Mouse (Mus musculus) hindbrain, embryonic 14.5 days (tissue): ENCODE data around the gene Igf2bp1. TPM values are rescaled to one million over a fixed set of nuclear protein-coding genes. Genes with fewer than 3 reads are reported as not detected.

Source experiments
- ATAC-seq: fragments of 200-750 bp; cut with Nextera tagmentation; 2 replicates; pipeline ENCODE4 v1.8.0; 2017; ENCODE audit warnings: moderate number of reproducible peaks, mild to moderate bottlenecking, moderate TSS enrichment, moderate library complexity; ENCODE audit not compliant: low FRiP score
- DNase-seq: peaks from one replicate; pipeline ENCODE4 v3.0.0-alpha.2; 2015; ENCODE audit warnings: low spot score
- H3K27ac ChIP-seq: fragments of 300-500 bp; sonication (generic); 2 replicates; pipeline ENCODE4 v1.5.1; 2014; ENCODE audit warnings: mild to moderate bottlenecking, moderate library complexity
- H3K27me3 ChIP-seq: fragments of 300-500 bp; sonication (generic); 2 replicates; pipeline ENCODE4 v1.6.1; 2014; ENCODE audit warnings: mild to moderate bottlenecking, low read length, mixed read lengths; ENCODE audit not compliant: control insufficient read depth, insufficient read depth
- H3K36me3 ChIP-seq: fragments of 300-500 bp; sonication (generic); replicated peaks from 2 replicates; pipeline ENCODE4 v1.6.1; 2014; ENCODE audit not compliant: control insufficient read depth, insufficient read depth
- H3K4me1 ChIP-seq: fragments of 300-500 bp; sonication (generic); replicated peaks from 2 replicates; pipeline ENCODE4 v1.6.1; 2014; ENCODE audit warnings: antibody characterized with exemption, low read length, mixed read lengths; ENCODE audit not compliant: control insufficient read depth, insufficient read depth
- H3K4me2 ChIP-seq: fragments of 300-500 bp; sonication (generic); replicated peaks from 2 replicates; pipeline ENCODE4 v1.6.1; 2014; ENCODE audit warnings: mild to moderate bottlenecking, moderate library complexity
- H3K4me3 ChIP-seq: fragments of 300-500 bp; sonication (generic); replicated peaks from 2 replicates; pipeline ENCODE4 v1.5.1; 2014; ENCODE audit warnings: mild to moderate bottlenecking, low read length
- H3K9ac ChIP-seq: fragments of 300-500 bp; sonication (generic); 2 replicates; pipeline ENCODE4 v1.6.1; 2014
- H3K9me3 ChIP-seq: fragments of 300-500 bp; sonication (generic); 2 replicates; pipeline ENCODE4 v1.6.1; 2016; ENCODE audit warnings: low read length; ENCODE audit not compliant: control insufficient read depth
- WGBS: fragments of 180-500 bp; shearing (Covaris S2); extraction: QIAGEN DNeasy Blood & Tissue Kit; methylation state at CpG from one replicate; pipeline ENCODE4 v1.1.7; 2014; 5-methylcytosine and 5-hydroxymethylcytosine counted together
- polyA plus RNA-seq: library from polyadenylated mRNA; unstranded; fragments of >200 nt; fragmentation: Nextera tagmentation; extraction: Ambion mirVana; gene quantifications from 2 replicates; pipeline ENCODE4 v1.2.1, GENCODE M21; 2014

Gene Igf2bp1
- polyA plus RNA-seq, 1 experiment from 2014 or later: 7.0 TPM

GRCm38 (mm10) chr11:96037499-96037898, 31.8 kb upstream of the Igf2bp1 start:
- DNase-seq (no peak), ATAC-seq (no peak)
- no peak overlapping the region for H3K27ac ChIP-seq
- H3K27me3 ChIP-seq: no peaks in the 10 kb centered on the region
- no peak overlapping the region for H3K4me3 ChIP-seq
- 94% methylated on average over 5 of the region's 5 CpGs for WGBS
- no peaks in the 10 kb centered on the region for H3K9me3 ChIP-seq
- H3K9ac ChIP-seq: no peak overlapping the region
- no peak overlapping the region for H3K4me2 ChIP-seq
- H3K4me1 ChIP-seq: peaks cover 16% of the 10 kb centered on the region
- H3K36me3 ChIP-seq: peaks cover 34% of the 10 kb centered on the region

- H3K36me3 ChIP-seq: peaks cover 16% of the 10 kb centered on the region
- H3K4me3 ChIP-seq: peak overlapping the region; percentile 70
- DNase-seq (peak; percentile 35), ATAC-seq (no peak)
- peak overlapping the region; percentile 88 for H3K4me2 ChIP-seq
- whole genome bisulfite sequencing: 12% methylated on average over 6 of the region's 6 CpGs
- H3K27me3 ChIP-seq: no peaks in the 10 kb centered on the region
- peaks cover 16% of the 10 kb centered on the region for H3K4me1 ChIP-seq
- peak overlapping the region; percentile 33; the same call in 1 of the 2 replicates for H3K27ac ChIP-seq
- H3K9ac ChIP-seq: peak overlapping the region; percentile 67
- H3K9me3 ChIP-seq: no peaks in the 10 kb centered on the region
Measured at GRCm38 (mm10) chr11:96035133-96035532, 29.4 kb upstream of the Igf2bp1 start.

GRCm38 (mm10) chr11:96034596-96035052, 28.9 kb upstream of the Igf2bp1 start, which contains the start of gene Snf8:
Gene Snf8 (plus strand): TSS chr11:96034885.
- Histone ChIP-seq H3K4me3 (peak within 1 kb of the TSS; percentile 70), H3K27ac (peak within 1 kb of the TSS; percentile 44; the same call in 1 of the 2 replicates), H3K27me3 (no peaks in the 10 kb centered on the region), H3K4me2 (peak within 1 kb of the TSS; percentile 88), H3K36me3 (peaks cover 16% of the 10 kb centered on the region), H3K4me1 (peaks cover 16% of the 10 kb centered on the region), H3K9ac (peak within 1 kb of the TSS; percentile 67), H3K9me3 (no peaks in the 10 kb centered on the region)
- peak; percentile 98 for DNase-seq
- WGBS: under 1% methylated on average over 29 of the region's 29 CpGs
- ATAC-seq: peak; percentile 83

- DNase-seq (no peak), ATAC-seq (no peak)
- H3K27ac ChIP-seq: no peak overlapping the region
- no peaks in the 10 kb centered on the region for H3K9me3 ChIP-seq
- peaks cover 16% of the 10 kb centered on the region for H3K4me1 ChIP-seq
- no peaks in the 10 kb centered on the region for H3K27me3 ChIP-seq
- peaks cover 12% of the 10 kb centered on the region for H3K36me3 ChIP-seq
- WGBS: 49% methylated on average over 8 of the region's 8 CpGs
- H3K4me3 ChIP-seq: peak overlapping the region; percentile 70
- peak overlapping the region; percentile 88 for H3K4me2 ChIP-seq
- peak overlapping the region; percentile 67; the same call in 1 of the 2 replicates for H3K9ac ChIP-seq
Measured at GRCm38 (mm10) chr11:96034116-96034515, 28.4 kb upstream of the Igf2bp1 start.

- no peak overlapping the region for H3K4me3 ChIP-seq
- no peak overlapping the region for H3K4me2 ChIP-seq
- H3K4me1 ChIP-seq: peaks cover 16% of the 10 kb centered on the region
- no peak for ATAC-seq
- H3K9ac ChIP-seq: no peak overlapping the region
- H3K27me3 ChIP-seq: no peaks in the 10 kb centered on the region
- peaks cover 3% of the 10 kb centered on the region; the same call in 1 of the 2 replicates for H3K36me3 ChIP-seq
- 83% methylated on average over 2 of the region's 3 CpGs for WGBS
- DNase-seq: no peak
- H3K27ac ChIP-seq: no peak overlapping the region
- no peaks in the 10 kb centered on the region for H3K9me3 ChIP-seq
Measured at GRCm38 (mm10) chr11:96033264-96033663, 27.5 kb upstream of the Igf2bp1 start.

GRCm38 (mm10) chr11:96031701-96032100, 26.0 kb upstream of the Igf2bp1 start:
- ATAC-seq (no peak), DNase-seq (no peak)
- Histone ChIP-seq H3K4me1 (peaks cover 16% of the 10 kb centered on the region), H3K27ac (no peak overlapping the region), H3K9ac (no peak overlapping the region), H3K27me3 (no peaks in the 10 kb centered on the region), H3K4me3 (no peak overlapping the region), H3K36me3 (no peaks in the 10 kb centered on the region), H3K4me2 (no peak overlapping the region), H3K9me3 (no peaks in the 10 kb centered on the region)
- 79% methylated on average over 2 of the region's 2 CpGs for WGBS

GRCm38 (mm10) chr11:96030571-96030970, 24.8 kb upstream of the Igf2bp1 start:
- WGBS: 89% methylated on average over 3 of the region's 3 CpGs

GRCm38 (mm10) chr11:96028130-96028529, 22.4 kb upstream of the Igf2bp1 start:
- ATAC-seq: no peak
- Histone ChIP-seq H3K4me2 (no peak overlapping the region), H3K4me1 (no peaks in the 10 kb centered on the region), H3K27me3 (no peaks in the 10 kb centered on the region), H3K4me3 (no peak overlapping the region), H3K9ac (no peak overlapping the region), H3K9me3 (no peaks in the 10 kb centered on the region), H3K36me3 (no peaks in the 10 kb centered on the region), H3K27ac (no peak overlapping the region)
- 61% methylated on average over 5 of the region's 5 CpGs for WGBS
- no peak for DNase-seq

More at GRCm38 (mm10) chr11:96030571-96030970, 24.8 kb upstream of the Igf2bp1 start:
- no peaks in the 10 kb centered on the region for H3K9me3 ChIP-seq
- no peak overlapping the region for H3K4me3 ChIP-seq
- no peak overlapping the region for H3K9ac ChIP-seq
- H3K4me1 ChIP-seq: peaks cover 11% of the 10 kb centered on the region
- H3K36me3 ChIP-seq: no peaks in the 10 kb centered on the region
- no peak overlapping the region for H3K4me2 ChIP-seq
- no peak overlapping the region for H3K27ac ChIP-seq
- no peak for ATAC-seq
- no peak for DNase-seq
- H3K27me3 ChIP-seq: no peaks in the 10 kb centered on the region

- no peak overlapping the region for H3K9ac ChIP-seq
- no peak overlapping the region for H3K27ac ChIP-seq
- no peaks in the 10 kb centered on the region for H3K27me3 ChIP-seq
- ATAC-seq (no peak), DNase-seq (no peak)
- WGBS: 77% methylated on average over 4 of the region's 4 CpGs
- H3K4me1 ChIP-seq: no peaks in the 10 kb centered on the region
- no peaks in the 10 kb centered on the region for H3K36me3 ChIP-seq
- no peaks in the 10 kb centered on the region for H3K9me3 ChIP-seq
- no peak overlapping the region for H3K4me2 ChIP-seq
- no peak overlapping the region for H3K4me3 ChIP-seq
Measured at GRCm38 (mm10) chr11:96020622-96021021, 14.9 kb upstream of the Igf2bp1 start.

- Histone ChIP-seq H3K27me3 (no peaks in the 10 kb centered on the region), H3K36me3 (no peaks in the 10 kb centered on the region)
Measured at GRCm38 (mm10) chr11:96017941-96018351, 12.2 kb upstream of the Igf2bp1 start.

More at GRCm38 (mm10) chr11:96017941-96018351, 12.2 kb upstream of the Igf2bp1 start:
- Histone ChIP-seq H3K9ac (no peak overlapping the region), H3K4me1 (no peaks in the 10 kb centered on the region), H3K4me2 (no peak overlapping the region), H3K9me3 (no peaks in the 10 kb centered on the region), H3K27ac (no peak overlapping the region), H3K4me3 (no peak overlapping the region)
- 16% methylated on average over 9 of the region's 9 CpGs for WGBS
- ATAC-seq: no peak
- DNase-seq: no peak
